Mouse (Mus musculus): Measurements from ENCODE around the gene Siglec1. TPM values are rescaled to one million over a fixed set of nuclear protein-coding genes. Genes with fewer than 3 reads are reported as not detected.

The Siglec1 gene
- polyA plus RNA-seq, 1 experiment from 2014 or later, result 1.8 TPM

GRCm38 (mm10) chr2:131059781-131060540, 26.6 kb downstream of the Siglec1 start:
- ATAC-seq (ENCODE audit: low read depth), result no peak
- H3K27me3 ChIP-seq (ENCODE audit: control insufficient read depth, insufficient read depth, low read depth, low read length), result peaks cover 55% of the 10 kb centered on the region
- no peak overlapping the region for H3K27ac ChIP-seq (ENCODE audit: low read length)
- H3K4me2 ChIP-seq (ENCODE audit: low read depth, low read length), result no peak overlapping the region
- 60% methylated on average over 9 of the region's 9 CpGs for WGBS (ENCODE audit: insufficient replicate concordance)
- H3K9me3 ChIP-seq (replicated peaks; ENCODE audit: control insufficient read depth, low read length), result no peaks in the 10 kb centered on the region
- H3K4me3 ChIP-seq (ENCODE audit: low read depth, low read length), result no peak overlapping the region
- no peak overlapping the region for H3K9ac ChIP-seq (ENCODE audit: low read depth, low read length)
- no peaks in the 10 kb centered on the region for H3K36me3 ChIP-seq (ENCODE audit: control insufficient read depth, insufficient read depth)
- H3K4me1 ChIP-seq (ENCODE audit: control insufficient read depth, low read depth, low read length), result no peaks in the 10 kb centered on the region; the same call in 1 of the 2 replicates

- Histone ChIP-seq H3K4me2 (ENCODE audit: low read depth, low read length) (no peak overlapping the region), H3K27me3 (ENCODE audit: control insufficient read depth, insufficient read depth, low read depth, low read length) (peaks cover 55% of the 10 kb centered on the region), H3K9me3 (replicated peaks; ENCODE audit: control insufficient read depth, low read length) (no peaks in the 10 kb centered on the region), H3K27ac (ENCODE audit: low read length) (no peak overlapping the region), H3K4me3 (ENCODE audit: low read depth, low read length) (no peak overlapping the region), H3K4me1 (ENCODE audit: control insufficient read depth, low read depth, low read length) (no peaks in the 10 kb centered on the region; the same call in 1 of the 2 replicates), H3K36me3 (ENCODE audit: control insufficient read depth, insufficient read depth) (no peaks in the 10 kb centered on the region), H3K9ac (ENCODE audit: low read depth, low read length) (no peak overlapping the region)
- 43% methylated on average over 1 of the region's 1 CpGs for WGBS (ENCODE audit: insufficient replicate concordance)
- no peak for ATAC-seq (ENCODE audit: low read depth)
Measured at GRCm38 (mm10) chr2:131059377-131059776, 27.2 kb downstream of the Siglec1 start.

- Histone ChIP-seq H3K36me3 (ENCODE audit: control insufficient read depth, insufficient read depth) (no peaks in the 10 kb centered on the region), H3K4me1 (ENCODE audit: control insufficient read depth, low read depth, low read length) (no peaks in the 10 kb centered on the region; the same call in 1 of the 2 replicates), H3K9ac (ENCODE audit: low read depth, low read length) (no peak overlapping the region), H3K9me3 (replicated peaks; ENCODE audit: control insufficient read depth, low read length) (no peaks in the 10 kb centered on the region), H3K27ac (ENCODE audit: low read length) (no peak overlapping the region), H3K27me3 (ENCODE audit: control insufficient read depth, insufficient read depth, low read depth, low read length) (peaks cover 58% of the 10 kb centered on the region), H3K4me2 (ENCODE audit: low read depth, low read length) (no peak overlapping the region), H3K4me3 (ENCODE audit: low read depth, low read length) (no peak overlapping the region)
- WGBS (ENCODE audit: insufficient replicate concordance), result 75% methylated on average over 8 of the region's 8 CpGs
- no peak for ATAC-seq (ENCODE audit: low read depth)
Measured at GRCm38 (mm10) chr2:131058672-131059071, 27.9 kb downstream of the Siglec1 start.

DNA sequence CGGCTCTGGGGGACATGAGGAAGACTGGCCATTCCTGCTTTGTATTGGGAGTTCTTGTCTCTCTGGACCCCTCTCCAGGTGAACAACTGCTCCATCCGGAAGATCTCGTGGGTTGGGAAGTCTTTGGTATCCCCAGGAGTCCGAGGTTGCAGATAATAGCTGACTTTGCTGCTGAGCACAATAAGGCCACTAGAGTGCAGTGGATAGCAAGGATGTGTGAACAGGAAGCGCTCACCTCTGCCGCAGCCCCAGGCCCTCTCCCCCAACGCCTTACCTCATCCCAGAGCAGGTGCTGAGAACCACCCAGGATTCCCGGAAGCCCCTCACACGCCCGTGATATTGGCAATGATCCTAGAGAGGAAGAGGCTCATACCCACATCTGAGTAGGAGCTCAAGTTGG, 30.4 kb downstream of the Siglec1 start:
- no peak overlapping the region for H3K4me2 ChIP-seq (ENCODE audit: low read depth, low read length)

DNA sequence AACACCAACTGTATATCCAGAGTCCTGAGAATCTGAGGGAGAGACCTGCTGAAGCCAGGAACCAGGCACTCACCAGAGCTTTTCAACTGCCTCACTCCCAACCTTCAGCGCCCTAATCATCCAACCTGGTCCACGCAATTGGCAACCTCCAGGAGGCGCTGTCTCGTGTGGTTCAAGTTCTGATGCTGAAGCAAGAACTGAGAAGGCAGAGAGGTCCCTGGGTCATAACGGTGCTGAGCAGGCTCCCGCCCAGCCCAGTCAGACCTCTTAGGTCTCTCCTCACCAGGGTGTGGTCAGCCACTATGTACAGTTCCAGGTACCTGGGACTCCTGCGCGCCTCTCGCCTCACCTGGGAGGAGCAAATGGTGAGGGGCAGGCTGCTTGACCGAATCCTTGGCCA, 30.9 kb downstream of the Siglec1 start:
- peaks cover 50% of the 10 kb centered on the region for H3K27me3 ChIP-seq (ENCODE audit: control insufficient read depth, insufficient read depth, low read depth, low read length)
- H3K4me1 ChIP-seq (ENCODE audit: control insufficient read depth, low read depth, low read length), result peaks cover 9% of the 10 kb centered on the region
- 10% methylated on average over 10 of the region's 10 CpGs for WGBS (ENCODE audit: insufficient replicate concordance)
- H3K9me3 ChIP-seq (replicated peaks; ENCODE audit: control insufficient read depth, low read length), result no peaks in the 10 kb centered on the region
- no peak overlapping the region for H3K9ac ChIP-seq (ENCODE audit: low read depth, low read length)
- ATAC-seq (ENCODE audit: low read depth), result no peak
- H3K36me3 ChIP-seq (ENCODE audit: control insufficient read depth, insufficient read depth), result no peaks in the 10 kb centered on the region
- no peak overlapping the region for H3K4me2 ChIP-seq (ENCODE audit: low read depth, low read length)
- H3K4me3 ChIP-seq (ENCODE audit: low read depth, low read length), result no peak overlapping the region
- H3K27ac ChIP-seq (ENCODE audit: low read length), result no peak overlapping the region

More for the DNA sequence above, 30.4 kb downstream of the Siglec1 start:
- ATAC-seq (ENCODE audit: low read depth), result no peak
- Histone ChIP-seq H3K4me3 (ENCODE audit: low read depth, low read length) (no peak overlapping the region), H3K27me3 (ENCODE audit: control insufficient read depth, insufficient read depth, low read depth, low read length) (peaks cover 52% of the 10 kb centered on the region), H3K4me1 (ENCODE audit: control insufficient read depth, low read depth, low read length) (peaks cover 9% of the 10 kb centered on the region), H3K9me3 (replicated peaks; ENCODE audit: control insufficient read depth, low read length) (no peaks in the 10 kb centered on the region), H3K27ac (ENCODE audit: low read length) (no peak overlapping the region), H3K9ac (ENCODE audit: low read depth, low read length) (no peak overlapping the region), H3K36me3 (ENCODE audit: control insufficient read depth, insufficient read depth) (no peaks in the 10 kb centered on the region)
- 2% methylated on average over 10 of the region's 10 CpGs for WGBS (ENCODE audit: insufficient replicate concordance)

- Histone ChIP-seq H3K36me3 (ENCODE audit: control insufficient read depth, insufficient read depth) (no peaks in the 10 kb centered on the region), H3K4me2 (ENCODE audit: low read depth, low read length) (no peak overlapping the region), H3K27me3 (ENCODE audit: control insufficient read depth, insufficient read depth, low read depth, low read length) (peaks cover 50% of the 10 kb centered on the region), H3K4me1 (ENCODE audit: control insufficient read depth, low read depth, low read length) (peaks cover 9% of the 10 kb centered on the region), H3K9me3 (replicated peaks; ENCODE audit: control insufficient read depth, low read length) (no peaks in the 10 kb centered on the region), H3K27ac (ENCODE audit: low read length) (no peak overlapping the region), H3K9ac (ENCODE audit: low read depth, low read length) (no peak overlapping the region), H3K4me3 (ENCODE audit: low read depth, low read length) (no peak overlapping the region)
- 3% methylated on average over 21 of the region's 21 CpGs for WGBS (ENCODE audit: insufficient replicate concordance)
- ATAC-seq (ENCODE audit: low read depth), result no peak
Measured at GRCm38 (mm10) chr2:131054646-131055264, 31.8 kb downstream of the Siglec1 start.

DNA sequence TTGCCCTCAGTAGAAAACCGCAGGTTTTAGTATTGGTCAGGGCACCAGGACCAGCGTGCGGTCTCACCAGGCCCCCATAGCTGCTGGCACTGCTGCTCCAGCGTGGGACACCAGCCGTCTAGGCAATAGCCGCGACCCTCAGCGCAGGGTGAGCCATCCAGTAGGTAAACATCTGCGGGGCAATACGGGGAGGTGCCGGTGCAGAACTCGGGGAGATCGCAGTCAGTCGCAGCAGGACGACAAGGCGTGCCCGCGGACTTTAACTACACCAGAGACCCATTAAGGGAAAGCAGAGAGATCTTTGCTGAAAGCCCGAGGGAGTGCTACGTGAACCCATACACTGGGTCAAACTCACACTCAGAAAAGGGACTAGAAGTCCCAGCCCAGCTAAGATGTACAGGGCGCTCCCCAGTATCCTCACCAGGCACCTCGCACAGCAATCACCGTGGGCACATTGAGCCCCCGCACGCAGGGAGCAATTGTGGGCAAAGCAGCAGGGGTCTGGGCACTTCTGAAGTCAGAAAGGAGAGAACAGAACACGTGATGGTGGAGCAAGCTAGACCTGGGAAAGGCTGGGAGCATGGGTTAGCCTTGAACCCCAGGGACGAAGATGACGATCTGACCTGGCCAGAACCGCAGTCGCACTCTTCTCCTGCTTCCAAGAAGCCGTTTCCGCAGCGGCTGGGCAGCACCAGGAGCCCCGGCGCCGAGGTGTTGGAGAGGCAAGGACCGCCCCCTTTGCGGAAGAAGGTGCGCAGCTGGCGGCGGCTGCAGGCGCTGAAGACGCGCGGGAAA, 32.5 kb downstream of the Siglec1 start:
- Histone ChIP-seq H3K27ac (ENCODE audit: low read length) (no peak overlapping the region), H3K9ac (ENCODE audit: low read depth, low read length) (no peak overlapping the region), H3K4me1 (ENCODE audit: control insufficient read depth, low read depth, low read length) (peaks cover 9% of the 10 kb centered on the region), H3K27me3 (ENCODE audit: control insufficient read depth, insufficient read depth, low read depth, low read length) (peaks cover 50% of the 10 kb centered on the region), H3K4me3 (ENCODE audit: low read depth, low read length) (no peak overlapping the region), H3K4me2 (ENCODE audit: low read depth, low read length) (no peak overlapping the region), H3K36me3 (ENCODE audit: control insufficient read depth, insufficient read depth) (no peaks in the 10 kb centered on the region), H3K9me3 (replicated peaks; ENCODE audit: control insufficient read depth, low read length) (no peaks in the 10 kb centered on the region)
- WGBS (ENCODE audit: insufficient replicate concordance), result 2% methylated on average over 45 of the region's 45 CpGs
- ATAC-seq (ENCODE audit: low read depth), result no peak

DNA sequence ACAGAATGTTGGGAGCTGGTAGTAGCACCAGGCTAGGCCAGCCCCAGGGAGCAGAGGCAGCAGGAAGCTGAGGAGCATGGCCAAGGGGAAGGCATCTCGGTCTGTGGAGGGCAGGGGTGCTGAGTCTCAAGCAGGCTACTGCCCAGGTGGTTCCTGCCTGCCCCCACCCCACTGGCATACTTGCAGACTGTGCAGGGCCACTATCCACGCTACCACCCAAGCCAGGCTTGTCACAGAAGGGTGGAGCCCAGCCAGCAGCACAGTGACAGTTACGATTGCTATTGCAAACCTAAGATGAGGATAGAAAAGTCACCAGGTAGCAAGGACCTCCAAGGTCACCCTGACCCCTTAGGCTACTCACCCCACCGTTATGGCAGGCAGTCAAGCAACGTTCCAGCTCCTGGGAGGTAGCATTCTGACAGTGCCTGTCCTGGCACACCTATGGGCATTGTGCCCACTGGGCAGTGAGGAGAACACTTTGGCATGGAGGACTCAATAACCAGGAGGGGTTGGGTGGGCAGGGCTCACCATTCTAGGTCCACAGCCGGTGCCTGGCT, 33.6 kb downstream of the Siglec1 start:
- Histone ChIP-seq H3K27me3 (ENCODE audit: control insufficient read depth, insufficient read depth, low read depth, low read length) (peaks cover 50% of the 10 kb centered on the region), H3K27ac (ENCODE audit: low read length) (no peak overlapping the region), H3K9me3 (replicated peaks; ENCODE audit: control insufficient read depth, low read length) (no peaks in the 10 kb centered on the region), H3K4me2 (ENCODE audit: low read depth, low read length) (no peak overlapping the region), H3K4me1 (ENCODE audit: control insufficient read depth, low read depth, low read length) (peaks cover 9% of the 10 kb centered on the region), H3K36me3 (ENCODE audit: control insufficient read depth, insufficient read depth) (no peaks in the 10 kb centered on the region), H3K4me3 (ENCODE audit: low read depth, low read length) (no peak overlapping the region), H3K9ac (ENCODE audit: low read depth, low read length) (no peak overlapping the region)
- 47% methylated on average over 6 of the region's 6 CpGs for WGBS (ENCODE audit: insufficient replicate concordance)
- ATAC-seq (ENCODE audit: low read depth), result no peak
